Mouse (Mus musculus) testis, adult 2 months (tissue): ENCODE measurements around the gene Crhr1. TPM values are rescaled to one million over a fixed set of nuclear protein-coding genes. Genes with fewer than 3 reads are reported as not detected.

Experiments used
- H3K27ac ChIP-seq: fragments of 200-500 bp; 2 replicates; pipeline ENCODE4 v1.5.1; 2012; ENCODE audit warnings: low read depth, low read length; ENCODE audit not compliant: control insufficient read depth, insufficient read depth
- H3K27me3 ChIP-seq: fragments of 200-500 bp; 2 replicates; pipeline ENCODE4 v1.6.1; 2012; ENCODE audit warnings: mild to moderate bottlenecking, low read length, moderate library complexity; ENCODE audit not compliant: control insufficient read depth, insufficient read depth
- H3K36me3 ChIP-seq: fragments of 200-500 bp; 2 replicates; pipeline ENCODE4 v1.6.1; 2012; ENCODE audit warnings: mild to moderate bottlenecking, low read length; ENCODE audit not compliant: control insufficient read depth, insufficient read depth
- H3K4me1 ChIP-seq: fragments of 200-500 bp; 2 replicates; pipeline ENCODE4 v1.6.1; 2012; ENCODE audit warnings: low read length; ENCODE audit not compliant: control insufficient read depth, insufficient read depth
- H3K4me3 ChIP-seq: fragments of 200-500 bp; 2 replicates; pipeline ENCODE4 v1.5.1; 2012; ENCODE audit warnings: low read depth, mild to moderate bottlenecking, low read length, moderate library complexity, mixed read lengths; ENCODE audit not compliant: control insufficient read depth
- CTCF ChIP-seq: fragments of 200-500 bp; IDR thresholded peaks from 2 replicates; pipeline ENCODE4 v1.5.1; 2012; ENCODE audit warnings: low read depth, mild to moderate bottlenecking, inconsistent platforms, low read length, moderate library complexity; ENCODE audit not compliant: control insufficient read depth, insufficient read depth, insufficient replicate concordance
- POLR2A ChIP-seq: fragments of 200-500 bp; IDR thresholded peaks from 2 replicates; pipeline ENCODE4 v1.6.1; 2012; ENCODE audit warnings: low read depth, mild to moderate bottlenecking, inconsistent platforms, low read length, moderate library complexity; ENCODE audit not compliant: control insufficient read depth
- polyA plus RNA-seq: library from polyadenylated mRNA; depleted of rRNA; stranded (reverse); fragments of >200 nt; gene quantifications from 2 replicates; pipeline ENCODE4 v1.2.3, GENCODE M21; 2012

The Crhr1 gene
- polyA plus RNA-seq, 1 experiment, result 0.42 TPM

DNA sequence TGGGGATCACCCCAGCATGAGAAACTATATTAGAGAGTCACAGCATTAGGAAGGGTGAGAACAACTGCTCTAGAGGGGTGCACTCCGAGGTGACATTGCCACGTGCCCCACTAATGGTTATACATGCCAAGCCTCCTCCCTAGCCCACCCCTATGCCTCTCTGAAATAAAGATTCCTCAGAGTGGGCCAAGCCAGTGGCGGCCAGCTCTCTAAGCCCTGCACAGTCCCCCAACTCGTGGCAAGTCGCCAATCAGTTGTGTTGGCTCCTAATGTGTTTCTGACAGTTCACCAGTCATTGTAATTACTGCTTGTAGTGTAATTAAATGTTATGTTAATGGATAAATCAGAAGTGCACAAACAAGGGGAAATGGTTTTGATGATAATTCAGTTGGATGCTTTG lies 47.1 kb downstream of the Crhr1 start:
- Histone ChIP-seq H3K36me3 (no peaks in the 10 kb centered on the region), H3K4me1 (no peaks in the 10 kb centered on the region), H3K4me3 (no peak overlapping the region), H3K27ac (no peak overlapping the region), H3K27me3 (no peaks in the 10 kb centered on the region)
- TF ChIP-seq POLR2A (no peak), CTCF (no peak)

DNA sequence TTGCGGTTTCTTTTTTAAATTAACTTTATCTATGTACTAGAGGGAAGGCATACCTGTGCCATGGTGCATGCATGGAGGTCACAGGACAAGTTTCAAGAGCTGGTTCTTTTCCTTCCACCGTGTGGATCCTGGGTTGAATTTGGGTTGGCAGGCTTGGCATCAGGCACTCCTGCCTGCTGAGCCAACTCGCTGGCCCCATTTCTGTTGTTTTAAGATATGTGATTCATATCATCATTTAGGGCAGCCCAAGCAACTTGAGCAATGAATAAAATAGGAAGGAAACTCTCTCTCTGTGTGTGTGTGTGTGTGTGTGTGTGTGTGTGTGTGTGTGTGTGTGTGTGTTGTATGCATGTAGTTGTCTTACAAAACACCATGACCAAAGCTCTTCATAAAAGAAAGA lies 49.5 kb downstream of the Crhr1 start:
- Histone ChIP-seq H3K4me1 (no peaks in the 10 kb centered on the region), H3K36me3 (no peaks in the 10 kb centered on the region), H3K27ac (no peak overlapping the region), H3K4me3 (no peak overlapping the region), H3K27me3 (no peaks in the 10 kb centered on the region)
- no peak for TF ChIP-seq CTCF
- TF ChIP-seq POLR2A, result no peak

DNA sequence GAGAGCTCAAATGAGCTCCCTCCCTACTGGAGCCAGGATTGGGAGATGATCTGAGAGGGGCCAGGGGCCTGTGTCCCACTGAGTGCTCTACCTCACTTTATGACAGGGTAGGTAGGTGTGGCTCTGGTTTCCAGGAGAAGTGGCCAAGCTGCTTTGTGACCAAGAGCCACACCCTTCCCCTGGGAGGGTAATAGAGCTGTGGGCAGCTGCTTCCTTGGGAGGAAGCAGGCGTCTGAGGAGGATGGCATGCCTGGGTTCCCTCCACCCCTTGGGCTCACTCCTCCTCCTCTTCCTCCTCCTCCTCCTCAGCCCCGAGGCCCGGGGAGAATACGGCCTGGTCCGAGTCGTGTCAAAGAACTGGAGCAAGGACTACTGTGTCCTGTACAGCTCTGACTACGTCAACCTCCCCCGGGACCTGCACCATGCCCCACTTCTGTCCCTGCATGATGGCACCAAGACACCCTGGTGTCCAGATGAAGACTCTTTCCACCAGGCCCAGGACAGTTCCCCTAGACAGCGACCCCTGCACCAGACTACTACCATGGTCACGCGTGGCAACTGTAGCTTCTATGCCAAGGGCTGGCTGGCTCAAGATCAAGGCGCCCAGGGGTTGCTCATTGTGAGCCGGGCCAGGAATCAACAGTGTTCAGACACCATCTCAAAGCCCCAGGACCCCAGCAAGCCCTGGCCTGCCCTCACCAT lies 53.6 kb downstream of the Crhr1 start, which contains the start of gene Sppl2c:
Gene Sppl2c, plus strand, starts transcription at position 193 of the 702 bp plus-strand sequence.
- Histone ChIP-seq H3K27ac (peak within 1 kb of the TSS; percentile 37), H3K27me3 (no peaks in the 10 kb centered on the region), H3K4me1 (no peaks in the 10 kb centered on the region), H3K36me3 (no peaks in the 10 kb centered on the region), H3K4me3 (peak within 1 kb of the TSS; percentile 83)
- TF ChIP-seq CTCF (no peak), POLR2A (peak; percentile 85)

DNA sequence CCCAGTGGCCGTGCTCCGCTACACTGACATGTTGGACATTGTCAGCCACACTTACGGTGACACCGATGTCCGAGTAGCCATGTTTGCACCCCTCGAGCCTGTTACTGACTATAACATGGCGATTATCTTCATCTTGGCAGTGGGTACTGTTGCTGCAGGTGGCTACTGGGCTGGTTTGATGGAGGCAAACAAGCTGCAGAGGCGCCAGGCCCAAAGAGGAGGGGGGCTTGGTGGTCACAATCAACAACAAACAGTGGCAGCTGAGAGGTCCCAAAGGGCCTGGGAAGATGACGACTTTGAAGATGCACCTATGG lies 54.1 kb downstream of the Crhr1 start:
- Histone ChIP-seq H3K4me1 (no peaks in the 10 kb centered on the region), H3K27ac (peak overlapping the region; percentile 12)

DNA sequence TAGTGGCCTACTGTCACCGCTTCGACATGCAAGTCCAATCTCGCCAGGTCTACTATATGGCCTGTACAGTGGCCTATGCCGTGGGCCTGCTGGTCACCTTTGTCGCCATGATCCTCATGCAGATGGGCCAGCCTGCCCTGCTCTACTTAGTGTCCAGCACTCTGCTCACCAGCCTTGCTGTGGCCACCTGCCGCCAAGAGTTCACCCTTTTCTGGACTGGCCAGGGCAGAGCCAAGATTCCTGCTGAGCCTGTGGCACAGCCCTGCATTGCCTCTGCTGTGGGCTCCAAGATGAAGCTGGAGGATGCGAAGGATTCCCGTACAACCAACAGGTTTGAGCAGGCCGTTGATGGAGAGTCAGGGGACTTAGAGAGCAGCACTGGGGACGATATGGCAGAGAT lies 55.1 kb downstream of the Crhr1 start:
- H3K27me3 ChIP-seq, result no peaks in the 10 kb centered on the region
- TF ChIP-seq CTCF (no peak), POLR2A (no peak; the same call in 1 of the 2 replicates)
- no peaks in the 10 kb centered on the region for H3K36me3 ChIP-seq
- H3K27ac ChIP-seq, result no peak overlapping the region
- no peaks in the 10 kb centered on the region for H3K4me1 ChIP-seq
- H3K4me3 ChIP-seq, result peak overlapping the region; percentile 83

More for the DNA sequence above, 54.1 kb downstream of the Crhr1 start:
- no peaks in the 10 kb centered on the region for H3K36me3 ChIP-seq
- no peak for TF ChIP-seq CTCF
- no peak for TF ChIP-seq POLR2A
- peak overlapping the region; percentile 83 for H3K4me3 ChIP-seq
- H3K27me3 ChIP-seq, result no peaks in the 10 kb centered on the region

DNA sequence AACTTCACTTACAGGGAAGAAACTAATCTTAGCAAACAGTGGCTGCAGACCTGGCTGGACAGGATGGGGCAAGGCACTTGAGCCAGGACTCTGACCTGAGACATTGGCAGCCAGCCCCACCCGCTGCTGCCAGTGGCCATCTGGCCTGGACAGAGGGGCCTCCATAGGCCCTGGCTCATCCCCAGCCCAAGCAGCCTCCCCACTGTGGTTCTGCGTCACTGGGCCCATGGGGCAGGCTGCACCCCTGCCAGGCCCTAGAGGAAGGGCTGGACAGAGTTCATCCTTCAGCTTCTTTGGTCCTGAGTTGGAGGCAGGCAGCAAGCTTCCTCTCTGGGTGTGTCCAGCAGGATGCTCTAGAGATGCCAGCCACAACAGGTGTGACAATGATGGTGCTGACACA lies 57.4 kb downstream of the Crhr1 start:
- no peaks in the 10 kb centered on the region for H3K4me1 ChIP-seq
- H3K36me3 ChIP-seq, result no peaks in the 10 kb centered on the region
- no peak overlapping the region for H3K27ac ChIP-seq
- TF ChIP-seq POLR2A (no peak), CTCF (no peak)
- no peaks in the 10 kb centered on the region for H3K27me3 ChIP-seq
- peak overlapping the region; percentile 58 for H3K4me3 ChIP-seq

DNA sequence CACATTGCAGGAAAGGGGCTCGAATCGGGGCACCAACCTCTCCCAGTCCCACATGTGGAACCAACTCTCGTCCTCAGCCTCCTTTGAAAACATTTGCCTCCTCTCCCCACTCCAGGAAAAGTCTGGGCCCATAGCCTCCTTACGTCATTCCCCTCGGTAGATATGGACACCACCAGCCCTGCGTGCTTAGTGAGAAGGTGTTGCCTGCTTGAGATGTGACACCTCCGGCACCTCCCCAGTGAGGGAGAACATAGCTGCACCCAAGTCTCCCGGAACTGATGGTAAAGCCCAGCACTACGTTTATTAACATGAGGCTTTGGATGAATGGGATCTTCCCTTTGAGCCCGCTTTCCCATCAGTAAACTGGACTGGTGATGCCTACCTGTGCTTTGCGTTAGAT lies 62.7 kb downstream of the Crhr1 start:
- peak overlapping the region; percentile 5 for H3K4me3 ChIP-seq
- H3K4me1 ChIP-seq, result no peaks in the 10 kb centered on the region
- H3K27ac ChIP-seq, result no peak overlapping the region
- H3K27me3 ChIP-seq, result no peaks in the 10 kb centered on the region
- TF ChIP-seq POLR2A (no peak), CTCF (no peak)
- no peaks in the 10 kb centered on the region for H3K36me3 ChIP-seq

DNA sequence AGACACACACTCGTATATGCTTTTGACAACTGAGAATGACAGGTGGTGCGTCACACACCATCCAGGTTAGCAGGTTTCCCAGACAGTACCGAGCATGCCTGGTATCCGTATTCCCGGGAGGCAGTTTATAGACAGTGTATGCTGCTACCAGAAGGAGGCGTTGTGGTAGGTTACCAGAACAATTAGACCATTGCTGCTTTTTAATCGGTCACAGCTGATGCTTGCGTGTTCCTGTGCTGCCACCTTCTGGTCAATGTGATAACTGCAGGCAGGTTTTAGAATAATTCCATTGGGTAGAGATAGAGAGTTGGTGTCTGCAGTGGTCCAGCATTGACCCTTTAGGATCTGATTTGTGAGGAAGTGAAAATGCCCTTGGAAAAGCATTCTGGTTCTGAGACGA lies 63.1 kb downstream of the Crhr1 start:
- TF ChIP-seq CTCF (peak; percentile 66; the same call in 1 of the 2 replicates), POLR2A (no peak)
- H3K4me1 ChIP-seq, result no peaks in the 10 kb centered on the region
- H3K4me3 ChIP-seq, result peak overlapping the region; percentile 5
- H3K36me3 ChIP-seq, result no peaks in the 10 kb centered on the region
- no peak overlapping the region for H3K27ac ChIP-seq
- H3K27me3 ChIP-seq, result no peaks in the 10 kb centered on the region

DNA sequence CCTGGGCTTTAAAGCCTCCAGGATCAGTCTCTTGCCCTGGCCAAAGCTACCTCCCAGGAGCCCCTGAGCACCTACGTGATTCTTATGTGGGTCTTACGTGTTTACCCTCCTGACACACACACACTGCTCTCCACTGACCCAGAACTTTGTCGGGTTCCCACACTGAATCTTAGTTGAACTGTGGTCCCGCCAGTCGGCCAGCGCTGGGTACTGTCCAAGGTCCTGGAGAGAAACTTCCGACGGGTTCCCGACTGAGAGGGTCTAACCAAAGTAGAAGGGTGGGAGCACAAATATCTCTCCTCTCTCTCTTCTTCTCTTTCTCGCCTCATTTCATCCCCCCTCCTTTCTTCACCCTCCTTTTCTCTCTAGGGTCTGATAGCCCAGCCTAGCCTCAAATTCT lies 65.2 kb downstream of the Crhr1 start:
- Histone ChIP-seq H3K36me3 (no peaks in the 10 kb centered on the region), H3K27me3 (no peaks in the 10 kb centered on the region), H3K27ac (no peak overlapping the region), H3K4me1 (no peaks in the 10 kb centered on the region), H3K4me3 (no peak overlapping the region)
- no peak for TF ChIP-seq POLR2A
- no peak for TF ChIP-seq CTCF
